Mouse (Mus musculus): ENCODE results near the gene Babam2. TPM values are rescaled to one million over a fixed set of nuclear protein-coding genes. Genes with fewer than 3 reads are reported as not detected.

Gene Babam2
- polyA plus RNA-seq, 1 experiment from 2014 or later: 22.1 TPM

GRCm38 (mm10) chr5:31961423-31961822 is 263.9 kb downstream of the Babam2 start:
- no peaks in the 10 kb centered on the region for H3K27me3 ChIP-seq (ENCODE audit: insufficient read depth, low read length)
- no peaks in the 10 kb centered on the region for H3K4me1 ChIP-seq (ENCODE audit: insufficient read depth)
- ATAC-seq: no peak
- WGBS (ENCODE audit: insufficient replicate concordance): 22% methylated on average over 2 of the region's 2 CpGs
- H3K4me3 ChIP-seq (ENCODE audit: low read depth, low read length): no peak overlapping the region
- no peak overlapping the region for H3K4me2 ChIP-seq (ENCODE audit: low read depth, low read length)
- no peak for TF ChIP-seq EP300 (IDR thresholded peaks at IDR 0.05; ENCODE audit: low read depth)
- no peak for TF ChIP-seq CTCF (IDR thresholded peaks at IDR 0.05; ENCODE audit: low read depth)
- no peaks in the 10 kb centered on the region for H3K36me3 ChIP-seq (replicated peaks; ENCODE audit: insufficient read depth, low read length)
- DNase-seq: no peak
- H3K27ac ChIP-seq (ENCODE audit: low read depth): no peak overlapping the region
- no peaks in the 10 kb centered on the region for H3K9me3 ChIP-seq (ENCODE audit: low read length)
- H3K9ac ChIP-seq (replicated peaks): no peak overlapping the region

DNA sequence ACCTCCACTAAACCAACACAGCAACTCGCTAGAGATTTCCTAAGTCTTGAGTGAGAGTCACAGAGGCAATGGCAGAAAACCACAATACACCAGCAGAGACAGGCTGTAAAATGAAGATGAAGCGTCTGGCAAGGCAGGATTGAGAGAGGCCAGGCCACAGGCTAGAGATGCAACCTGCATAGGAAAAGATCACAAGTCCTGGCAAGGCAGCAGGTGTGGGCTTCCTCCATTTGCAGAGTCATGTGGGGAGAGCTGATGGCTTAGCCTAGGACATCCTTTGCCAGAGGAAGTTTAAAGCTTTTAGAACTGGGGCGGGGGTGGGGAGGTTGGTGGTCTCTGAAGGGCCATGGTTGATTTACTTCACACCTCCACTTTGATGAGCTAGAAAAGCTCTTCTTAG is 264.9 kb downstream of the Babam2 start:
- H3K9ac ChIP-seq (replicated peaks): no peak overlapping the region
- no peak overlapping the region for H3K4me2 ChIP-seq (ENCODE audit: low read depth, low read length)
- H3K27ac ChIP-seq (ENCODE audit: low read depth): no peak overlapping the region
- no peaks in the 10 kb centered on the region for H3K27me3 ChIP-seq (ENCODE audit: insufficient read depth, low read length)
- no peak for DNase-seq
- 0 out of 2 replicates have a peak, but pooled peaks cover under 1% of the 10 kb centered on the region for H3K4me1 ChIP-seq (ENCODE audit: insufficient read depth)
- no peaks in the 10 kb centered on the region for H3K9me3 ChIP-seq (ENCODE audit: low read length)
- H3K36me3 ChIP-seq (replicated peaks; ENCODE audit: insufficient read depth, low read length): no peaks in the 10 kb centered on the region
- WGBS (ENCODE audit: insufficient replicate concordance): 67% methylated on average over 3 of the region's 3 CpGs
- no peak overlapping the region for H3K4me3 ChIP-seq (ENCODE audit: low read depth, low read length)
- no peak for TF ChIP-seq EP300 (IDR thresholded peaks at IDR 0.05; ENCODE audit: low read depth)
- no peak for TF ChIP-seq CTCF (IDR thresholded peaks at IDR 0.05; ENCODE audit: low read depth)
- ATAC-seq: no peak

DNA sequence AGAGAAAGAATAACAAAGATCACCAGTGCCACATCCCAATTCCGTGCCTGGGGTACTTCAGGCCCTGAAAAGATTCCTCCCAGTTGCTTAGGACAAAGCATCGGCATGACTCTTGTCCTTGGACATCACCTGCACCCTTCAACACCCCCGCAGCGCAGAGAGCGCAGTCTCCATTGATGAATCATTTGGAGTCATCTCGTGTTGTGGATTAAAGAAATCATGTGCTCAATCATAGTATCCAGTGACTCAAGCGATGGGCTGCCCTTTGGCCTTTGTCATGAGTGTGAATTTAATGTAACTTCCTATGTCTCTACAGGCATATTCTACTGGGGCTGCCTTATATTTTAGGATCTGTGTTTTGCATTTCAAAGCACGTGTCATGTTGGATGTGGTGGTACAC is 265.9 kb downstream of the Babam2 start:
- TF ChIP-seq CTCF (IDR thresholded peaks at IDR 0.05; ENCODE audit: low read depth) (no peak), EP300 (IDR thresholded peaks at IDR 0.05; ENCODE audit: low read depth) (no peak)
- H3K36me3 ChIP-seq (replicated peaks; ENCODE audit: insufficient read depth, low read length): no peaks in the 10 kb centered on the region
- DNase-seq (no peak), ATAC-seq (no peak)
- no peak overlapping the region for H3K4me2 ChIP-seq (ENCODE audit: low read depth, low read length)
- no peak overlapping the region for H3K27ac ChIP-seq (ENCODE audit: low read depth)
- no peak overlapping the region for H3K9ac ChIP-seq (replicated peaks)
- H3K9me3 ChIP-seq (ENCODE audit: low read length): no peaks in the 10 kb centered on the region
- H3K4me3 ChIP-seq (ENCODE audit: low read depth, low read length): no peak overlapping the region
- H3K27me3 ChIP-seq (ENCODE audit: insufficient read depth, low read length): no peaks in the 10 kb centered on the region
- 80% methylated on average over 8 of the region's 8 CpGs for whole genome bisulfite sequencing (ENCODE audit: insufficient replicate concordance)
- 0 out of 2 replicates have a peak, but pooled peaks cover 3% of the 10 kb centered on the region for H3K4me1 ChIP-seq (ENCODE audit: insufficient read depth)

DNA sequence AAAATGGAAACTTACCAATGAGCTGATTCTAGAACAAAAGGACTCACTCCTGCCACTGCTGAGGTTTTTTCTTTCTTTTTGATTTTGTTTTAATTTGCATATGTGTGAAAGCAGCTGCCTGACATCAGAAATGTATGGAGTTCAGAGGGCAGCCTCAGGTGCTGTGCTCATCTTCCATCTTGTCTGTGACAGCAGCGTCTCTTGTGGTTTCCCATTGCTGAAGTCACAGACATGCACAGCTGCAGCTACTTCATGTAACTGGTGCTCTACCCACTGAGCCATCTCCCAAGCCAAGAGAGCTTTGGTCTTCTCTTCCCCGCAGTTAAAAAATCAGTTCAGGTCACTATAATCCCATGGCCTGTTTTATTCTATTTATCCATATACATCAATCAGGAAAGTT is 266.4 kb downstream of the Babam2 start:
- Histone ChIP-seq H3K4me1 (ENCODE audit: insufficient read depth) (0 out of 2 replicates have a peak, but pooled peaks cover 6% of the 10 kb centered on the region), H3K4me3 (ENCODE audit: low read depth, low read length) (no peak overlapping the region), H3K9me3 (ENCODE audit: low read length) (no peaks in the 10 kb centered on the region), H3K27me3 (ENCODE audit: insufficient read depth, low read length) (no peaks in the 10 kb centered on the region), H3K4me2 (ENCODE audit: low read depth, low read length) (no peak overlapping the region), H3K36me3 (replicated peaks; ENCODE audit: insufficient read depth, low read length) (no peaks in the 10 kb centered on the region), H3K27ac (ENCODE audit: low read depth) (no peak overlapping the region), H3K9ac (replicated peaks) (no peak overlapping the region)
- TF ChIP-seq EP300 (IDR thresholded peaks at IDR 0.05; ENCODE audit: low read depth) (no peak), CTCF (IDR thresholded peaks at IDR 0.05; ENCODE audit: low read depth) (no peak)
- no peak for DNase-seq
- ATAC-seq: no peak
- WGBS (ENCODE audit: insufficient replicate concordance): 82% methylated on average over 2 of the region's 2 CpGs

DNA sequence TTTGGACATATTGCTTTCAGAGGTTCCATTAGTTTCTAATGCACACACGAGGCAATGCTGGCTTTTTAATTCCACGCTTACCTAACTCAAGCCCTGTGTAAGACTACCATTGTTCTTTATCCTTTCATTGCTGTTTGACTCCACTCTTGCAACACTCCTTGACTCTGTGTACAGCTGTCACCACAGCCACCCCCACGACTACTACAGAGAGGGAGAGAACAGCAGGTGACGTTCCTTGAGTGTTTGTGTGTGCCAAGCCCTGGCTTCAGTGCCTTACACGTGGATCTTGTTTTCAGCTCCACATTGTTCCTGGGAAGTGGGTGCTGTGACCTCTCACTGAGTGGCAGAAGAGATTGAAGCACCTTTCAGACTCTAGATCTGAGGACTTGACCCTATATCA is 269.3 kb downstream of the Babam2 start:
- Histone ChIP-seq H3K9me3 (ENCODE audit: low read length) (no peaks in the 10 kb centered on the region), H3K27me3 (ENCODE audit: insufficient read depth, low read length) (no peaks in the 10 kb centered on the region), H3K4me1 (ENCODE audit: insufficient read depth) (0 out of 2 replicates have a peak, but pooled peaks cover 6% of the 10 kb centered on the region), H3K9ac (replicated peaks) (no peak overlapping the region), H3K4me2 (ENCODE audit: low read depth, low read length) (no peak overlapping the region), H3K36me3 (replicated peaks; ENCODE audit: insufficient read depth, low read length) (no peaks in the 10 kb centered on the region), H3K27ac (ENCODE audit: low read depth) (peak overlapping the region; percentile 92), H3K4me3 (ENCODE audit: low read depth, low read length) (no peak overlapping the region)
- no peak for TF ChIP-seq CTCF (IDR thresholded peaks at IDR 0.05; ENCODE audit: low read depth)
- TF ChIP-seq EP300 (IDR thresholded peaks at IDR 0.05; ENCODE audit: low read depth): 0 out of 2 replicates have a peak, but pooled peaks have one; percentile 42
- ATAC-seq (peak; percentile 32), DNase-seq (peak; percentile 23)
- WGBS (ENCODE audit: insufficient replicate concordance): 56% methylated on average over 5 of the region's 5 CpGs

GRCm38 (mm10) chr5:31967526-31967925 is 270.0 kb downstream of the Babam2 start:
- Histone ChIP-seq H3K9ac (replicated peaks) (no peak overlapping the region), H3K9me3 (ENCODE audit: low read length) (no peaks in the 10 kb centered on the region), H3K27ac (ENCODE audit: low read depth) (peak overlapping the region; percentile 92), H3K36me3 (replicated peaks; ENCODE audit: insufficient read depth, low read length) (no peaks in the 10 kb centered on the region), H3K4me3 (ENCODE audit: low read depth, low read length) (no peak overlapping the region), H3K27me3 (ENCODE audit: insufficient read depth, low read length) (no peaks in the 10 kb centered on the region), H3K4me1 (ENCODE audit: insufficient read depth) (0 out of 2 replicates have a peak, but pooled peaks cover 6% of the 10 kb centered on the region), H3K4me2 (ENCODE audit: low read depth, low read length) (no peak overlapping the region)
- TF ChIP-seq CTCF (IDR thresholded peaks at IDR 0.05; ENCODE audit: low read depth): no peak
- TF ChIP-seq EP300 (IDR thresholded peaks at IDR 0.05; ENCODE audit: low read depth): no peak; the same call in 1 of the 2 replicates
- ATAC-seq: peak; percentile 29
- WGBS (ENCODE audit: insufficient replicate concordance): 69% methylated on average over 4 of the region's 4 CpGs
- no peak for DNase-seq

Data from liver, postnatal 0 days (tissue).